Mouse (Mus musculus) adrenal gland, adult 18-20 months (tissue): ENCODE measurements around the gene Itpr1. TPM values are rescaled to one million over a fixed set of nuclear protein-coding genes. Genes with fewer than 3 reads are reported as not detected.

ENCODE experiments used
- DNase-seq, 2 experiments: peaks; one replicate each; pipeline ENCODE4 v3.0.0; 2021 to 2022; ENCODE audit warnings: low spot score in 2 of 2
- total RNA-seq, 2 experiments: library from RNA; stranded (reverse); gene quantifications; 1 replicate in 1 of 2; 2 replicates in 1 of 2; pipeline ENCODE4 v1.2.3; 2021

The Itpr1 gene
- total RNA-seq, 2 experiments from 2014 or later = 114 to 186 TPM

- DNase-seq = no peak
Observed at GRCm38 (mm10) chr6:108213481-108214293, 791 bp downstream of the Itpr1 start.

GRCm38 (mm10) chr6:108214294-108214925, 1.5 kb downstream of the Itpr1 start:
- no peak for DNase-seq

GRCm38 (mm10) chr6:108216091-108216490, 3.2 kb downstream of the Itpr1 start:
- DNase-seq = no peak

- DNase-seq = no peak
Observed at GRCm38 (mm10) chr6:108216832-108217231, 3.9 kb downstream of the Itpr1 start.

GRCm38 (mm10) chr6:108217987-108218386, 5.1 kb downstream of the Itpr1 start:
- no peak for DNase-seq

GRCm38 (mm10) chr6:108222435-108222834, 9.5 kb downstream of the Itpr1 start:
- no peak for DNase-seq

- no peak for DNase-seq
Observed at GRCm38 (mm10) chr6:108222875-108223274, 10.0 kb downstream of the Itpr1 start.

GRCm38 (mm10) chr6:108224361-108224760, 11.5 kb downstream of the Itpr1 start:
- no peak for DNase-seq

- DNase-seq = no peak
Observed at GRCm38 (mm10) chr6:108225027-108225426, 12.1 kb downstream of the Itpr1 start.

GRCm38 (mm10) chr6:108226230-108226629, 13.3 kb downstream of the Itpr1 start:
- DNase-seq = no peak

- no peak for DNase-seq
Observed at GRCm38 (mm10) chr6:108227461-108227860, 14.6 kb downstream of the Itpr1 start.

- no peak for DNase-seq
Observed at GRCm38 (mm10) chr6:108228048-108228447, 15.2 kb downstream of the Itpr1 start.

GRCm38 (mm10) chr6:108228601-108229000, 15.7 kb downstream of the Itpr1 start:
- no peak for DNase-seq

GRCm38 (mm10) chr6:108230608-108231007, 17.7 kb downstream of the Itpr1 start:
- DNase-seq = no peak

GRCm38 (mm10) chr6:108231892-108232710, 19.2 kb downstream of the Itpr1 start:
- no peak for DNase-seq

- DNase-seq = peak; percentile 62 to 76
Observed at GRCm38 (mm10) chr6:108233070-108233469, 20.2 kb downstream of the Itpr1 start.

GRCm38 (mm10) chr6:108234536-108234935, 21.6 kb downstream of the Itpr1 start:
- no peak for DNase-seq

GRCm38 (mm10) chr6:108235680-108236123, 22.8 kb downstream of the Itpr1 start:
- no peak for DNase-seq

- DNase-seq = no peak
Observed at GRCm38 (mm10) chr6:108236411-108236921, 23.6 kb downstream of the Itpr1 start.

GRCm38 (mm10) chr6:108236996-108237395, 24.1 kb downstream of the Itpr1 start:
- no peak for DNase-seq

- DNase-seq = no peak
Observed at GRCm38 (mm10) chr6:108237585-108237984, 24.7 kb downstream of the Itpr1 start.
